Mouse (Mus musculus) forebrain, postnatal 0 days (tissue): ENCODE results near the gene Nccrp1. TPM values are rescaled to one million over a fixed set of nuclear protein-coding genes. Genes with fewer than 3 reads are reported as not detected.

Source experiments
- ATAC-seq: fragments of 200-750 bp; cut with Nextera tagmentation; 2 replicates; pipeline ENCODE4 v1.8.0; 2017; ENCODE audit warnings: mild to moderate bottlenecking, moderate library complexity
- DNase-seq: peaks from one replicate; pipeline ENCODE4 v3.0.0-alpha.2; 2015
- H3K27ac ChIP-seq: fragments of 300-500 bp; sonication (generic); 2 replicates; pipeline ENCODE4 v1.5.1; 2014; ENCODE audit warnings: low read depth, mild to moderate bottlenecking, antibody characterized with exemption, low read length, moderate library complexity, mixed read lengths
- H3K27me3 ChIP-seq: fragments of 300-500 bp; sonication (generic); 2 replicates; pipeline ENCODE4 v1.6.1; 2014; ENCODE audit warnings: mild to moderate bottlenecking, low read length, mixed read lengths; ENCODE audit not compliant: insufficient read depth
- H3K36me3 ChIP-seq: fragments of 300-500 bp; sonication (generic); 2 replicates; pipeline ENCODE4 v1.6.1; 2014; ENCODE audit warnings: mild to moderate bottlenecking, moderate library complexity; ENCODE audit not compliant: insufficient read depth
- H3K4me1 ChIP-seq: fragments of 300-500 bp; sonication (generic); 2 replicates; pipeline ENCODE4 v1.6.1; 2014; ENCODE audit warnings: antibody characterized with exemption; ENCODE audit not compliant: insufficient read depth
- H3K4me2 ChIP-seq: fragments of 300-500 bp; sonication (generic); 2 replicates; pipeline ENCODE4 v1.6.1; 2014; ENCODE audit warnings: low read depth, mild to moderate bottlenecking, moderate library complexity
- H3K4me3 ChIP-seq: fragments of 300-500 bp; sonication (generic); 2 replicates; pipeline ENCODE4 v1.5.1; 2014; ENCODE audit warnings: low read depth, low read length, mixed read lengths
- H3K9ac ChIP-seq: fragments of 300-500 bp; sonication (generic); 2 replicates; pipeline ENCODE4 v1.6.1; 2014; ENCODE audit warnings: mild to moderate bottlenecking
- H3K9me3 ChIP-seq: fragments of 300-500 bp; sonication (generic); 2 replicates; pipeline ENCODE4 v1.6.1; 2016; ENCODE audit warnings: low read length
- CTCF ChIP-seq: sonication (generic); IDR thresholded peaks from 2 replicates; pipeline ENCODE4 v1.5.1; 2016; ENCODE audit warnings: antibody characterized with exemption, control low read depth, low read depth
- WGBS: fragments of 180-500 bp; shearing (Covaris S2); extraction: QIAGEN DNeasy Blood & Tissue Kit; methylation state at CpG from one replicate; pipeline ENCODE4 v1.1.7; 2014; 5-methylcytosine and 5-hydroxymethylcytosine counted together
- polyA plus RNA-seq: library from polyadenylated mRNA; unstranded; fragments of >200 nt; fragmentation: Nextera tagmentation; extraction: Ambion mirVana; gene quantifications from 2 replicates; pipeline ENCODE4 v1.2.1, GENCODE M21; 2015
- total RNA-seq: library from RNA; depleted of rRNA; stranded (reverse); fragments of >200 nt; gene quantifications from 2 replicates; pipeline ENCODE4 v1.2.3, GENCODE M21; 2014; rRNA removed

Nccrp1 gene
- total RNA-seq (0.10 and 0.15 TPM in 2 replicates), polyA plus RNA-seq (0.09 TPM in 1 of 2 replicates, not detected in the other)

GRCm38 (mm10) chr7:28547154-28547553 is at the start of gene Nccrp1:
TSS of gene Nccrp1 (minus strand) at chr7:28547254.
- Histone ChIP-seq H3K4me1 (0 out of 2 replicates have a peak, but pooled peaks cover 4% of the 10 kb centered on the region), H3K4me3 (peak within 1 kb of the TSS; percentile 23), H3K27ac (no peak within 1 kb of the TSS), H3K36me3 (no peaks in the 10 kb centered on the region), H3K9me3 (no peaks in the 10 kb centered on the region), H3K4me2 (peak within 1 kb of the TSS; percentile 47), H3K27me3 (peaks cover 30% of the 10 kb centered on the region), H3K9ac (0 out of 2 replicates have a peak within 1 kb of the TSS, but pooled peaks have one; percentile 3)
- ATAC-seq (no peak), DNase-seq (no peak)
- TF ChIP-seq CTCF, result no peak
- 6% methylated on average over 5 of the region's 5 CpGs for WGBS

- Histone ChIP-seq H3K9ac (no peak overlapping the region), H3K27ac (peak overlapping the region; percentile 35; the same call in 1 of the 2 replicates), H3K36me3 (no peaks in the 10 kb centered on the region), H3K27me3 (no peaks in the 10 kb centered on the region), H3K4me3 (no peak overlapping the region), H3K4me1 (peaks cover 7% of the 10 kb centered on the region; the same call in 1 of the 2 replicates), H3K9me3 (no peaks in the 10 kb centered on the region), H3K4me2 (peak overlapping the region; percentile 86; the same call in 1 of the 2 replicates)
- no peak for TF ChIP-seq CTCF
- 56% methylated on average over 8 of the region's 8 CpGs for WGBS
- DNase-seq (peak; percentile 39), ATAC-seq (no peak)
Observed at GRCm38 (mm10) chr7:28595751-28596435, 48.8 kb upstream of the Nccrp1 start.

- Histone ChIP-seq H3K9ac (no peak overlapping the region), H3K4me1 (peaks cover 7% of the 10 kb centered on the region; the same call in 1 of the 2 replicates)
Observed at GRCm38 (mm10) chr7:28593206-28594111, 46.4 kb upstream of the Nccrp1 start.

GRCm38 (mm10) chr7:28591862-28592261 is 44.8 kb upstream of the Nccrp1 start:
- no peaks in the 10 kb centered on the region for H3K36me3 ChIP-seq
- no peak overlapping the region for H3K9ac ChIP-seq
- no peak overlapping the region for H3K27ac ChIP-seq
- no peaks in the 10 kb centered on the region for H3K9me3 ChIP-seq
- TF ChIP-seq CTCF, result no peak
- no peaks in the 10 kb centered on the region for H3K27me3 ChIP-seq
- H3K4me1 ChIP-seq, result peaks cover 7% of the 10 kb centered on the region; the same call in 1 of the 2 replicates
- no peak overlapping the region for H3K4me2 ChIP-seq
- H3K4me3 ChIP-seq, result no peak overlapping the region
- WGBS, result 61% methylated on average over 1 of the region's 1 CpGs
- ATAC-seq (no peak), DNase-seq (no peak)

More at GRCm38 (mm10) chr7:28593206-28594111, 46.4 kb upstream of the Nccrp1 start:
- Histone ChIP-seq H3K36me3 (no peaks in the 10 kb centered on the region), H3K4me2 (no peak overlapping the region), H3K27ac (no peak overlapping the region), H3K27me3 (no peaks in the 10 kb centered on the region), H3K4me3 (no peak overlapping the region), H3K9me3 (no peaks in the 10 kb centered on the region)
- 64% methylated on average over 14 of the region's 14 CpGs for WGBS
- ATAC-seq, result no peak
- no peak for DNase-seq
- TF ChIP-seq CTCF, result no peak

DNA sequence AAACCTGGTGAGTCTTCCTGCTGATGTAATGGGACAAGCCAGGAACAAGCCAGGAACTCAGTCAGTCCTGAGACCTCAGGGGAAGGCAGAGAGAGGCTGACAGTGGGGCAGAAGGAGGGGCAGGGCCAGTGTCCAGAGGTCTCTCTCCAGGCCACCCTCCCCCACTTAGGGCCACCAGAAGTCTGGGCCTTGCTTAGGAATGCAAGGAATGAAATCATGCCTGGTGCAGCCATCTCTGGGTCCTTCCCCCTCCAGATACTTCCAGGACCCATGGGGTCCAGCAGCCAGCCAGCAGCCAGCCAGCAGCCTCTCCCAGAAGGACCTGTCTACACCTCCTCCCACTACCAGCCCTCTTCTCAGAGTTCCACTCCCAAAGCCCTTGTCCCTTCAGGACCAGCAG is 40.6 kb upstream of the Nccrp1 start:
- Histone ChIP-seq H3K4me1 (peaks cover 11% of the 10 kb centered on the region), H3K4me2 (no peak overlapping the region), H3K9ac (no peak overlapping the region), H3K9me3 (no peaks in the 10 kb centered on the region), H3K27me3 (no peaks in the 10 kb centered on the region), H3K36me3 (no peaks in the 10 kb centered on the region), H3K4me3 (no peak overlapping the region), H3K27ac (no peak overlapping the region)
- TF ChIP-seq CTCF, result no peak
- no peak for DNase-seq
- ATAC-seq, result no peak

- Histone ChIP-seq H3K27ac (no peak overlapping the region), H3K4me2 (no peak overlapping the region), H3K4me3 (no peak overlapping the region), H3K27me3 (no peaks in the 10 kb centered on the region), H3K9ac (no peak overlapping the region), H3K9me3 (no peaks in the 10 kb centered on the region), H3K4me1 (peaks cover 11% of the 10 kb centered on the region), H3K36me3 (no peaks in the 10 kb centered on the region)
- DNase-seq (no peak), ATAC-seq (0 out of 2 replicates have a peak, but pooled peaks have one; percentile 18)
- no peak for TF ChIP-seq CTCF
- 53% methylated on average over 6 of the region's 6 CpGs for WGBS
Observed at GRCm38 (mm10) chr7:28586663-28587411, 39.8 kb upstream of the Nccrp1 start.
